Mouse (Mus musculus): ENCODE data around the gene Usp7.

- TF ChIP-seq CTCF (IDR thresholded peaks at IDR 0.05; ENCODE audit: low read depth) (no peak), EP300 (IDR thresholded peaks at IDR 0.05; ENCODE audit: low read depth) (no peak)
Observed at GRCm38 (mm10) chr16:8781191-8781590, 10.9 kb downstream of the Usp7 start.

Data from liver, postnatal 0 days (tissue).